Mouse (Mus musculus) layer of hippocampus, postnatal 14 days (tissue): ENCODE measurements around the gene Slc22a17. TPM values are rescaled to one million over a fixed set of nuclear protein-coding genes. Genes with fewer than 3 reads are reported as not detected.
"Not testable (repeated sequence)": the region's sequence is repeated elsewhere in the genome, so short reads cannot be mapped to it uniquely, and the experiment has no call there.

Experiments
- DNase-seq, 2 experiments: peaks; one replicate each; pipeline ENCODE4 v3.0.0; 2021 to 2022; ENCODE audit warnings: low spot score in 2 of 2, mixed read lengths in 1 of 2
- long read RNA-seq, 2 experiments: library from polyadenylated mRNA; stranded (forward); transcript quantifications; one replicate each; pipeline ENCODE4 v2.0.0; 2021
- total RNA-seq, 2 experiments: library from RNA; stranded (reverse); gene quantifications; 2 replicates each; pipeline ENCODE4 v1.2.3; 2021

Slc22a17 gene
- total RNA-seq: 100 to 1,000 TPM; 676 to 680 TPM
- long read RNA-seq, experiment 1, transcript Slc22a17-210 (10 exons, 2,340 nt): major isoform, 131 of 423 reads
- long read RNA-seq, experiment 1, transcript Slc22a17-208 (10 exons, 2,348 nt): minor isoform, 44 of 423 reads
- long read RNA-seq, experiment 1, partial matches to known transcripts: 232 of 423 reads
- long read RNA-seq, experiment 1, other reads (novel, unspliced or antisense): 13 of 423 reads
- long read RNA-seq, experiment 2, transcript Slc22a17-210 (10 exons, 2,340 nt): major isoform, 127 of 478 reads
- long read RNA-seq, experiment 2, transcript Slc22a17-208 (10 exons, 2,348 nt): minor isoform, 43 of 478 reads
- long read RNA-seq, experiment 2, partial matches to known transcripts: 242 of 478 reads
- long read RNA-seq, experiment 2, other reads (novel, unspliced or antisense): 63 of 478 reads

GRCm38 (mm10) chr14:54912886-54913285 lies at the start of gene Slc22a17:
Slc22a17 (minus strand) TSS chr14:54913132.
- peak; percentile 83 to 89 for DNase-seq

- no peak for DNase-seq
These were observed 49.8 kb upstream of the Slc22a17 start for GRCm38 (mm10) chr14:54962714-54963113.

- no peak for DNase-seq
These were observed 48.6 kb upstream of the Slc22a17 start for GRCm38 (mm10) chr14:54961487-54961886.

- peak; percentile 38 to 66 for DNase-seq
These were observed 47.8 kb upstream of the Slc22a17 start for GRCm38 (mm10) chr14:54960769-54961168.

- DNase-seq: not testable (repeated sequence)
These were observed 47.1 kb upstream of the Slc22a17 start for GRCm38 (mm10) chr14:54959853-54960613.

GRCm38 (mm10) chr14:54959197-54959596 lies 46.3 kb upstream of the Slc22a17 start:
- DNase-seq: no peak

- no peak for DNase-seq
These were observed 45.6 kb upstream of the Slc22a17 start for GRCm38 (mm10) chr14:54958503-54958902.

- DNase-seq: no peak
These were observed 43.6 kb upstream of the Slc22a17 start for GRCm38 (mm10) chr14:54956533-54956932.

GRCm38 (mm10) chr14:54955481-54955880 lies 42.5 kb upstream of the Slc22a17 start:
- no peak for DNase-seq

GRCm38 (mm10) chr14:54954474-54954873 lies 41.5 kb upstream of the Slc22a17 start:
- no peak for DNase-seq

- no peak for DNase-seq
These were observed 40.8 kb upstream of the Slc22a17 start for GRCm38 (mm10) chr14:54953664-54954206.

GRCm38 (mm10) chr14:54951587-54951986 lies 38.7 kb upstream of the Slc22a17 start:
- DNase-seq: no peak

- DNase-seq: no peak
These were observed 37.6 kb upstream of the Slc22a17 start for GRCm38 (mm10) chr14:54950493-54950892.

- DNase-seq: no peak
These were observed 35.8 kb upstream of the Slc22a17 start for GRCm38 (mm10) chr14:54948781-54949180.

GRCm38 (mm10) chr14:54947008-54947407 lies 34.1 kb upstream of the Slc22a17 start:
- not testable (repeated sequence) for DNase-seq

GRCm38 (mm10) chr14:54945975-54946704 lies 33.2 kb upstream of the Slc22a17 start:
- no peak for DNase-seq

- no peak for DNase-seq
These were observed 32.0 kb upstream of the Slc22a17 start for GRCm38 (mm10) chr14:54944939-54945338.

- DNase-seq: no peak
These were observed 31.0 kb upstream of the Slc22a17 start for GRCm38 (mm10) chr14:54943971-54944370.

- DNase-seq: no peak
These were observed 29.5 kb upstream of the Slc22a17 start for GRCm38 (mm10) chr14:54942479-54942878.

GRCm38 (mm10) chr14:54941024-54941978 lies 28.4 kb upstream of the Slc22a17 start:
- DNase-seq: no peak
